Mouse (Mus musculus) limb, embryonic 12.5 days (tissue): ENCODE results near the gene Msh4. TPM values are rescaled to one million over a fixed set of nuclear protein-coding genes. Genes with fewer than 3 reads are reported as not detected.

Experiments
- ATAC-seq: fragments of 200-750 bp; cut with Nextera tagmentation; 2 replicates; pipeline ENCODE4 v1.8.0; 2017; ENCODE audit warnings: low read depth, moderate TSS enrichment; ENCODE audit not compliant: insufficient number of reproducible peaks, insufficient read depth, low FRiP score, low TSS enrichment
- H3K27ac ChIP-seq: fragments of 300-500 bp; sonication (generic); 2 replicates; pipeline ENCODE4 v1.5.1; 2016; ENCODE audit warnings: mild to moderate bottlenecking, moderate library complexity
- H3K27me3 ChIP-seq: fragments of 300-500 bp; sonication (generic); 2 replicates; pipeline ENCODE4 v1.6.1; 2016; ENCODE audit warnings: mild to moderate bottlenecking, moderate library complexity
- H3K36me3 ChIP-seq: fragments of 300-500 bp; sonication (generic); 2 replicates; pipeline ENCODE4 v1.6.1; 2016; ENCODE audit warnings: mild to moderate bottlenecking, moderate library complexity
- H3K4me1 ChIP-seq: fragments of 300-500 bp; sonication (generic); replicated peaks from 2 replicates; pipeline ENCODE4 v1.6.1; 2016
- H3K4me2 ChIP-seq: fragments of 300-500 bp; sonication (generic); 2 replicates; pipeline ENCODE4 v1.6.1; 2016; ENCODE audit warnings: mild to moderate bottlenecking, moderate library complexity
- H3K4me3 ChIP-seq: fragments of 300-500 bp; sonication (generic); replicated peaks from 2 replicates; pipeline ENCODE4 v1.5.1; 2016; ENCODE audit warnings: mild to moderate bottlenecking
- H3K9ac ChIP-seq: fragments of 300-500 bp; sonication (generic); replicated peaks from 2 replicates; pipeline ENCODE4 v1.6.1; 2016; ENCODE audit warnings: mild to moderate bottlenecking, moderate library complexity
- H3K9me3 ChIP-seq: fragments of 300-500 bp; sonication (generic); 2 replicates; pipeline ENCODE4 v1.6.1; 2016; ENCODE audit warnings: mild to moderate bottlenecking, moderate library complexity
- WGBS: fragments of 180-500 bp; shearing (Covaris S2); methylation state at CpG from one replicate; pipeline ENCODE4 v1.1.7; 2016; 5-methylcytosine and 5-hydroxymethylcytosine counted together
- polyA plus RNA-seq: library from polyadenylated mRNA; unstranded; fragments of >200 nt; fragmentation: Nextera tagmentation; extraction: Ambion mirVana; gene quantifications from 2 replicates; pipeline ENCODE4 v1.2.1, GENCODE M21; 2016

Msh4 gene
- polyA plus RNA-seq = 0.06 and 0.15 TPM in 2 replicates

- WGBS = 83% methylated on average over 9 of the region's 9 CpGs
- H3K9ac ChIP-seq = no peak within 1 kb of the TSS
- no peaks in the 10 kb centered on the region for H3K9me3 ChIP-seq
- ATAC-seq = no peak
- H3K4me1 ChIP-seq = peaks cover 32% of the 10 kb centered on the region
- no peak within 1 kb of the TSS for H3K27ac ChIP-seq
- no peak within 1 kb of the TSS for H3K4me2 ChIP-seq
- no peak within 1 kb of the TSS for H3K4me3 ChIP-seq
- H3K27me3 ChIP-seq = no peaks in the 10 kb centered on the region
- peaks cover 82% of the 10 kb centered on the region for H3K36me3 ChIP-seq
These were observed at the start of gene Msh4 for GRCm38 (mm10) chr3:153906136-153906871. TSS of gene Msh4 (minus strand) at chr3:153906138.

- Histone ChIP-seq H3K4me3 (no peak overlapping the region), H3K9ac (no peak overlapping the region), H3K27ac (no peak overlapping the region), H3K4me1 (peaks cover under 1% of the 10 kb centered on the region), H3K36me3 (no peaks in the 10 kb centered on the region), H3K27me3 (no peaks in the 10 kb centered on the region), H3K9me3 (no peaks in the 10 kb centered on the region), H3K4me2 (no peak overlapping the region)
- no peak for ATAC-seq
- WGBS = 67% methylated on average over 2 of the region's 2 CpGs
These were observed 42.2 kb upstream of the Msh4 start for GRCm38 (mm10) chr3:153948176-153948575.

GRCm38 (mm10) chr3:153947271-153947670, 41.3 kb upstream of the Msh4 start:
- no peak overlapping the region for H3K27ac ChIP-seq
- 65% methylated on average over 4 of the region's 4 CpGs for WGBS
- no peak overlapping the region for H3K4me2 ChIP-seq
- H3K4me1 ChIP-seq = peaks cover 9% of the 10 kb centered on the region
- H3K9ac ChIP-seq = no peak overlapping the region
- H3K27me3 ChIP-seq = no peaks in the 10 kb centered on the region
- H3K36me3 ChIP-seq = no peaks in the 10 kb centered on the region
- no peak for ATAC-seq
- H3K4me3 ChIP-seq = no peak overlapping the region
- no peaks in the 10 kb centered on the region for H3K9me3 ChIP-seq

- H3K4me3 ChIP-seq = peak within 1 kb of the TSS; percentile 81
- H3K4me2 ChIP-seq = peak within 1 kb of the TSS; percentile 56
- H3K9ac ChIP-seq = peak within 1 kb of the TSS; percentile 81
- ATAC-seq = peak; percentile 98
- whole genome bisulfite sequencing = under 1% methylated on average over 41 of the region's 41 CpGs
- no peaks in the 10 kb centered on the region for H3K27me3 ChIP-seq
- peaks cover 10% of the 10 kb centered on the region for H3K4me1 ChIP-seq
- peak within 1 kb of the TSS; percentile 86 for H3K27ac ChIP-seq
- H3K9me3 ChIP-seq = no peaks in the 10 kb centered on the region
- H3K36me3 ChIP-seq = peaks cover 9% of the 10 kb centered on the region; the same call in 1 of the 2 replicates
These were observed 38.5 kb upstream of the Msh4 start, which contains the start of gene Acadm for GRCm38 (mm10) chr3:153944335-153944990. TSS of gene Acadm (minus strand) at chr3:153944632.

- H3K4me2 ChIP-seq = peak overlapping the region; percentile 56
- no peaks in the 10 kb centered on the region for H3K27me3 ChIP-seq
- ATAC-seq = peak; percentile 32
- H3K27ac ChIP-seq = peak overlapping the region; percentile 86
- no peaks in the 10 kb centered on the region for H3K9me3 ChIP-seq
- WGBS = under 1% methylated on average over 19 of the region's 19 CpGs
- H3K4me1 ChIP-seq = peaks cover 10% of the 10 kb centered on the region
- peak overlapping the region; percentile 81 for H3K4me3 ChIP-seq
- peak overlapping the region; percentile 81 for H3K9ac ChIP-seq
- H3K36me3 ChIP-seq = peaks cover 11% of the 10 kb centered on the region; the same call in 1 of the 2 replicates
These were observed 38.0 kb upstream of the Msh4 start for GRCm38 (mm10) chr3:153943901-153944334.

- Histone ChIP-seq H3K36me3 (peaks cover 19% of the 10 kb centered on the region), H3K4me3 (peak overlapping the region; percentile 81), H3K27ac (peak overlapping the region; percentile 86), H3K9ac (no peak overlapping the region), H3K27me3 (no peaks in the 10 kb centered on the region), H3K4me2 (peak overlapping the region; percentile 56), H3K9me3 (no peaks in the 10 kb centered on the region), H3K4me1 (peaks cover 10% of the 10 kb centered on the region)
- WGBS = 32% methylated on average over 12 of the region's 12 CpGs
- no peak for ATAC-seq
These were observed 37.2 kb upstream of the Msh4 start for GRCm38 (mm10) chr3:153943003-153943640.

- Histone ChIP-seq H3K4me3 (no peak overlapping the region), H3K27me3 (no peaks in the 10 kb centered on the region), H3K4me2 (no peak overlapping the region), H3K9ac (no peak overlapping the region), H3K4me1 (peaks cover 10% of the 10 kb centered on the region), H3K9me3 (no peaks in the 10 kb centered on the region), H3K36me3 (peaks cover 34% of the 10 kb centered on the region), H3K27ac (no peak overlapping the region)
- WGBS = 97% methylated on average over 13 of the region's 13 CpGs
- ATAC-seq = no peak
These were observed 35.7 kb upstream of the Msh4 start for GRCm38 (mm10) chr3:153941613-153942012.

GRCm38 (mm10) chr3:153940486-153940885, 34.5 kb upstream of the Msh4 start:
- peaks cover 10% of the 10 kb centered on the region for H3K4me1 ChIP-seq
- H3K36me3 ChIP-seq = peaks cover 43% of the 10 kb centered on the region
- H3K4me3 ChIP-seq = no peak overlapping the region
- H3K27me3 ChIP-seq = no peaks in the 10 kb centered on the region
- no peak overlapping the region for H3K4me2 ChIP-seq
- no peak for ATAC-seq
- no peak overlapping the region for H3K9ac ChIP-seq
- 89% methylated on average over 9 of the region's 9 CpGs for WGBS
- H3K27ac ChIP-seq = no peak overlapping the region
- H3K9me3 ChIP-seq = no peaks in the 10 kb centered on the region

- Histone ChIP-seq H3K27me3 (no peaks in the 10 kb centered on the region), H3K4me3 (no peak overlapping the region), H3K4me2 (no peak overlapping the region), H3K9ac (no peak overlapping the region), H3K9me3 (no peaks in the 10 kb centered on the region), H3K4me1 (peaks cover 10% of the 10 kb centered on the region), H3K36me3 (peaks cover 46% of the 10 kb centered on the region), H3K27ac (no peak overlapping the region)
- no peak for ATAC-seq
- 85% methylated on average over 8 of the region's 8 CpGs for WGBS
These were observed 34.1 kb upstream of the Msh4 start for GRCm38 (mm10) chr3:153940021-153940420.

- Histone ChIP-seq H3K9me3 (no peaks in the 10 kb centered on the region), H3K27ac (no peak overlapping the region), H3K36me3 (peaks cover 72% of the 10 kb centered on the region), H3K9ac (no peak overlapping the region), H3K4me3 (no peak overlapping the region), H3K4me1 (peaks cover under 1% of the 10 kb centered on the region; the same call in 1 of the 2 replicates), H3K4me2 (no peak overlapping the region), H3K27me3 (no peaks in the 10 kb centered on the region)
- ATAC-seq = no peak
- 89% methylated on average over 17 of the region's 17 CpGs for WGBS
These were observed 31.3 kb upstream of the Msh4 start for GRCm38 (mm10) chr3:153937116-153937810.

GRCm38 (mm10) chr3:153935878-153936277, 29.9 kb upstream of the Msh4 start:
- H3K4me3 ChIP-seq = no peak overlapping the region
- H3K9ac ChIP-seq = no peak overlapping the region
- no peaks in the 10 kb centered on the region for H3K27me3 ChIP-seq
- peaks cover 78% of the 10 kb centered on the region for H3K36me3 ChIP-seq
- 90% methylated on average over 9 of the region's 9 CpGs for WGBS
- no peaks in the 10 kb centered on the region for H3K9me3 ChIP-seq
- H3K4me2 ChIP-seq = no peak overlapping the region
- no peaks in the 10 kb centered on the region for H3K4me1 ChIP-seq
- H3K27ac ChIP-seq = no peak overlapping the region
- no peak for ATAC-seq
